Mouse (Mus musculus): ENCODE results near the gene Ube2v1. TPM values are rescaled to one million over a fixed set of nuclear protein-coding genes. Genes with fewer than 3 reads are reported as not detected.

Gene Ube2v1
- polyA plus RNA-seq, 1 experiment from 2014 or later: 340 TPM

DNA sequence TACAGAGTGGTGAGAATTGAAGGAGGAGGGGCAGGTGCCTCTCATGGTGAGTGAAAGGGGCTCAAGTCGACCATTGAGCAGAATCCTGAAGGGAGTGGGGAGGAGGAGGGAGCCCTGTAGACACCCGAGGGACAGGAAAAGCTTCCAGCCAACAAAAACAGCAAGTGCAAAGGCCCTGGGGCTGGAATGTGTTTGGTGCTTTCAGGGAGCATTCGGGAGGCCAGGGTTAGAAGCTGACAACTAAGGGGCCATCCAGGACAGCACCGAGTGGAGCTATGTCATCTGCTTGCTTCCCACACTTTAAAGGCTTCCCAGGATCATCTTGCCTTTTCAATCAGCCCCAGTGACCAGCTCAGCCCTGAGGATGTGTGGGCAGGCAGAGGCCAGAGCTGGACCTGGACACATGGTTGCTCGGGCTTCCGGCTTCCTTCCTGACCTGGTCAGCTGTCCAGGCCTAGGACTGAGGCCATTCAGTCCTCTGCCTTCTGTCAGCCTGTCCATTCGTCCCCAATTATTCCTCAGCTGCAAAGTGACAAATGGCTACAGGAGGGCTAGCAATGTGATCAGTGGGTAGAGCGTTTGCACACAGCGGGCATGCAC lies 54.6 kb downstream of the Ube2v1 start:
- H3K9ac ChIP-seq: no peak overlapping the region
- ATAC-seq (ENCODE audit: low read depth): no peak
- H3K36me3 ChIP-seq: no peaks in the 10 kb centered on the region
- 63% methylated on average over 9 of the region's 9 CpGs for WGBS
- H3K4me1 ChIP-seq (replicated peaks): no peaks in the 10 kb centered on the region; the same call in 1 of the 2 replicates
- no peaks in the 10 kb centered on the region for H3K9me3 ChIP-seq
- no peaks in the 10 kb centered on the region for H3K27me3 ChIP-seq
- no peak overlapping the region for H3K27ac ChIP-seq (replicated peaks)
- no peak overlapping the region for H3K4me2 ChIP-seq
- no peak overlapping the region for H3K4me3 ChIP-seq

GRCm38 (mm10) chr2:167576121-167576620 lies 55.7 kb downstream of the Ube2v1 start:
- no peak overlapping the region for H3K27ac ChIP-seq (replicated peaks)
- no peaks in the 10 kb centered on the region for H3K27me3 ChIP-seq
- H3K9me3 ChIP-seq: no peaks in the 10 kb centered on the region
- WGBS: 85% methylated on average over 8 of the region's 8 CpGs
- ATAC-seq (ENCODE audit: low read depth): no peak
- no peaks in the 10 kb centered on the region; the same call in 1 of the 2 replicates for H3K4me1 ChIP-seq (replicated peaks)
- H3K9ac ChIP-seq: no peak overlapping the region
- no peak overlapping the region for H3K4me2 ChIP-seq
- no peaks in the 10 kb centered on the region for H3K36me3 ChIP-seq
- no peak overlapping the region for H3K4me3 ChIP-seq

DNA sequence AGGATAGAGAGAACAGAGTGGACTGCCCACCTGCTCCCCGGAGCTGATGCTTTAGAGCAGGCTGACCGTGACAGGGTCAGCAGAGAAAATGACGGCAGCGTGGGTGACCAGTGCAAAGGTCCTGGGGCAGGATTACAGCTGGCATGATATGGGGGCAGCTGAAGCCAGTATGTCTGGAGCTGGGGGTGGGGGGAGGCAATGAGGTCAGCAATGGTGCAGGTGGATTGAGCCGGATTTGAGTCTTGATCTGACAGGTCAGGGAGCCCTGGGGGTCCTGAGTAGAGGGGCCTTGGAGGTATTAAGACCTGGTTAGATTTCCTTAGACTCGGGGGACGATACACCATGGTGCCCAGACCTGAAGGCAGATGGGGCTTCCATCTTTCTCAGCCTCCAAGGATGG lies 56.3 kb downstream of the Ube2v1 start:
- Histone ChIP-seq H3K4me2 (no peak overlapping the region), H3K4me3 (no peak overlapping the region), H3K36me3 (no peaks in the 10 kb centered on the region), H3K27me3 (no peaks in the 10 kb centered on the region), H3K27ac (replicated peaks) (no peak overlapping the region), H3K9ac (no peak overlapping the region), H3K4me1 (replicated peaks) (no peaks in the 10 kb centered on the region; the same call in 1 of the 2 replicates), H3K9me3 (no peaks in the 10 kb centered on the region)
- WGBS: 93% methylated on average over 7 of the region's 7 CpGs
- ATAC-seq (ENCODE audit: low read depth): no peak

- H3K27me3 ChIP-seq: no peaks in the 10 kb centered on the region
- ATAC-seq (ENCODE audit: low read depth): no peak
- WGBS: 69% methylated on average over 9 of the region's 9 CpGs
Observed at GRCm38 (mm10) chr2:167574814-167575213, 57.1 kb downstream of the Ube2v1 start.

GRCm38 (mm10) chr2:167571442-167572220 lies 60.3 kb downstream of the Ube2v1 start:
- Histone ChIP-seq H3K27ac (replicated peaks) (no peak overlapping the region), H3K27me3 (no peaks in the 10 kb centered on the region), H3K4me3 (no peak overlapping the region), H3K36me3 (no peaks in the 10 kb centered on the region), H3K9me3 (no peaks in the 10 kb centered on the region), H3K9ac (no peak overlapping the region), H3K4me2 (no peak overlapping the region), H3K4me1 (replicated peaks) (no peaks in the 10 kb centered on the region; the same call in 1 of the 2 replicates)
- ATAC-seq (ENCODE audit: low read depth): no peak
- WGBS: 82% methylated on average over 18 of the region's 18 CpGs

More at GRCm38 (mm10) chr2:167574814-167575213, 57.1 kb downstream of the Ube2v1 start:
- no peak overlapping the region for H3K27ac ChIP-seq (replicated peaks)
- H3K4me2 ChIP-seq: no peak overlapping the region
- no peaks in the 10 kb centered on the region for H3K36me3 ChIP-seq
- H3K9me3 ChIP-seq: no peaks in the 10 kb centered on the region
- H3K4me3 ChIP-seq: no peak overlapping the region
- H3K9ac ChIP-seq: no peak overlapping the region
- no peaks in the 10 kb centered on the region; the same call in none of the 2 replicates for H3K4me1 ChIP-seq (replicated peaks)

- WGBS: 89% methylated on average over 6 of the region's 6 CpGs
- no peak for ATAC-seq (ENCODE audit: low read depth)
- no peaks in the 10 kb centered on the region for H3K9me3 ChIP-seq
- H3K27ac ChIP-seq (replicated peaks): no peak overlapping the region
- H3K9ac ChIP-seq: no peak overlapping the region
- H3K27me3 ChIP-seq: no peaks in the 10 kb centered on the region
- no peaks in the 10 kb centered on the region for H3K36me3 ChIP-seq
- H3K4me1 ChIP-seq (replicated peaks): peaks cover 3% of the 10 kb centered on the region
- no peak overlapping the region for H3K4me2 ChIP-seq
- H3K4me3 ChIP-seq: no peak overlapping the region
Observed at GRCm38 (mm10) chr2:167570815-167571214, 61.1 kb downstream of the Ube2v1 start.

DNA sequence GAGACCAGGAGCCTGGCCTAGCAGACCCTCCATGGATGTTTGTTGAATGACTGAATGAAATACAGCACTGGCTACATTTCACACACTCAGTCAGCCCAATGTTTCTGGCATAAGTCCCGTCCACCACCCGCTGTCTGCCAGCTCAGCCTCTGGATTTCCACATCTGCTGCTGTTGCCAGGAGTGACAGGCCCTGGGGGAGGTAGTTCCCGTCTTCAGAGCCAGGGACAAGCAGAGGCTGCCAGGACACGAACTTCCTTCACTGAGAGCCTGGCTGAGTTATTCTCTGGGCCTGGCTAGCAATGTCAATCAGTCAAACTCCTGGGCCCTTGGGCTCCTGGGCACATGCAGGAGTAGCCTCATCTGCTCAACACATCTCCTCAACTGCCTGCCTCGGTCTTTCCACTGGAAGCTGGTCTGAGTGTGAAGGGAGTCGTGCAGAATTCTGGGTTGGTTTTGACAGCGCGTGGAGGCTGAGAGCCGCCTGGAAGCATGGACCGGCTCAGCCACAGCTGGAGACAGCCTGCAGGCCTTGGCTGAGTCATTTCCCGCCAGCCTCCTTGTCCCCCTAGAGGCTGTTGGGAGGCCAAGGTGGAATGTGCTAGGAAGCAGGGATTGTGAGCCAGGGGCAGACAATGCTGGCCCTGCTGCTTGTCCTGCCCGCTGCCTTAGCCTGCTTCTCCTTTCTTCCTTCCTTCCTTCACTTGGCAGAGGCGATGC lies 61.8 kb downstream of the Ube2v1 start:
- no peaks in the 10 kb centered on the region for H3K36me3 ChIP-seq
- H3K4me3 ChIP-seq: no peak overlapping the region
- H3K27me3 ChIP-seq: no peaks in the 10 kb centered on the region
- H3K4me2 ChIP-seq: no peak overlapping the region
- WGBS: 64% methylated on average over 13 of the region's 13 CpGs
- H3K4me1 ChIP-seq (replicated peaks): peaks cover 8% of the 10 kb centered on the region
- no peak overlapping the region for H3K9ac ChIP-seq
- H3K9me3 ChIP-seq: no peaks in the 10 kb centered on the region
- ATAC-seq (ENCODE audit: low read depth): no peak
- peak overlapping the region; percentile 4; the same call in 1 of the 2 replicates for H3K27ac ChIP-seq (replicated peaks)

GRCm38 (mm10) chr2:167568112-167568511 lies 63.8 kb downstream of the Ube2v1 start:
- WGBS: 89% methylated on average over 9 of the region's 9 CpGs
- H3K36me3 ChIP-seq: no peaks in the 10 kb centered on the region

GRCm38 (mm10) chr2:167565682-167566081 lies 66.2 kb downstream of the Ube2v1 start:
- ATAC-seq (ENCODE audit: low read depth): 0 out of 2 replicates have a peak, but pooled peaks have one; percentile 25

More at GRCm38 (mm10) chr2:167568112-167568511, 63.8 kb downstream of the Ube2v1 start:
- H3K27me3 ChIP-seq: no peaks in the 10 kb centered on the region
- ATAC-seq (ENCODE audit: low read depth): no peak
- H3K9me3 ChIP-seq: no peaks in the 10 kb centered on the region
- H3K4me1 ChIP-seq (replicated peaks): peaks cover 26% of the 10 kb centered on the region
- no peak overlapping the region for H3K9ac ChIP-seq
- no peak overlapping the region for H3K27ac ChIP-seq (replicated peaks)
- H3K4me3 ChIP-seq: no peak overlapping the region
- no peak overlapping the region for H3K4me2 ChIP-seq

GRCm38 (mm10) chr2:167565312-167565656 lies 66.6 kb downstream of the Ube2v1 start:
- H3K27ac ChIP-seq (replicated peaks): peak overlapping the region; percentile 46; the same call in 1 of the 2 replicates
- H3K4me2 ChIP-seq: peak overlapping the region; percentile 37; the same call in 1 of the 2 replicates
- H3K4me3 ChIP-seq: no peak overlapping the region
- ATAC-seq (ENCODE audit: low read depth): no peak
- H3K36me3 ChIP-seq: no peaks in the 10 kb centered on the region
- no peaks in the 10 kb centered on the region for H3K9me3 ChIP-seq
- 86% methylated on average over 3 of the region's 3 CpGs for WGBS
- peak overlapping the region; percentile 46; the same call in 1 of the 2 replicates for H3K9ac ChIP-seq
- peaks cover 37% of the 10 kb centered on the region for H3K4me1 ChIP-seq (replicated peaks)
- peaks cover 4% of the 10 kb centered on the region for H3K27me3 ChIP-seq

More at GRCm38 (mm10) chr2:167565682-167566081, 66.2 kb downstream of the Ube2v1 start:
- no peaks in the 10 kb centered on the region for H3K36me3 ChIP-seq
- 19% methylated on average over 19 of the region's 19 CpGs for WGBS
- H3K4me1 ChIP-seq (replicated peaks): peaks cover 33% of the 10 kb centered on the region
- no peak overlapping the region for H3K4me3 ChIP-seq
- H3K4me2 ChIP-seq: peak overlapping the region; percentile 37
- H3K9me3 ChIP-seq: no peaks in the 10 kb centered on the region
- peak overlapping the region; percentile 46; the same call in 1 of the 2 replicates for H3K27ac ChIP-seq (replicated peaks)
- peak overlapping the region; percentile 46; the same call in 1 of the 2 replicates for H3K9ac ChIP-seq
- H3K27me3 ChIP-seq: 0 out of 2 replicates have a peak, but pooled peaks cover under 1% of the 10 kb centered on the region

DNA sequence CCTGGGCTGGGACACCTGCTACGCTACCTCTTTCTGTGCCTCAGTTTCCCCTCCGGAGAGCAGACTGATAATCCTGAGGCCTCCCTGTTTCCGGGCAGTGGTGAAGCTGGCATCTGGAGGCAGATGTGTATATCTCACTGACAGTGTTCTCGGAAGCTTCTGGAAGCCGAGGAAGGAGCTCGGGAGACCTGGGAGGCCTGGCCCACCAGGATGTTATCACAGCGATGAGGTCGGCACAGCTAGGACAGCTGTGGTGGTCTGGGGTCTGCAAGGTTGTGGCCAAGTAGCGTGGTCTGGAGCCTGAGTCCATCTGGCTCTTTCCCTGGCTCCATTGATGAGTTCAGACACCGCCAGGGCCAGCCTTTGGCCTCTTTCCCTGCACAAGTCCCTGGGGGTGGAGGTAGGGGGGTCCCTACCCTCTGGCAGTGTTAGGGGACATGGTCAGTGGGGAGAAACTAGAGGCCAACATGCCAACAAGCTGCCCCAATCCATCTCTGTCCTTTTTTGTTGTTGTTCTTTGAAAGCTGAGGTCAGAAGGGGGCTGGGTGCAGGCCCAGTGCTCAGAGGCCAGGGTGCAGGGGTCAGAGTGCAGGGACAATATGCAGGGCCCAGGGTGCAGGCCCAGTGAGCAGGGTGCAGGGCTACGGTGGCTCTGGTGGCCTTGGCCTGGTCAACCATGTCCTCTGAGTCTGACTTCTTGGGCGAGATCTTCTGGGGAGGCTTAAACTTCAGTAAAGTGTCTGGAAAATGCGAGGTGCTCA lies 67.2 kb downstream of the Ube2v1 start:
- H3K4me3 ChIP-seq: no peak overlapping the region
- 81% methylated on average over 13 of the region's 13 CpGs for WGBS
- no peak overlapping the region for H3K4me2 ChIP-seq
- no peak overlapping the region for H3K9ac ChIP-seq
- peaks cover 42% of the 10 kb centered on the region for H3K4me1 ChIP-seq (replicated peaks)
- H3K36me3 ChIP-seq: no peaks in the 10 kb centered on the region
- peaks cover 10% of the 10 kb centered on the region for H3K27me3 ChIP-seq
- ATAC-seq (ENCODE audit: low read depth): no peak
- no peak overlapping the region for H3K27ac ChIP-seq (replicated peaks)
- H3K9me3 ChIP-seq: no peaks in the 10 kb centered on the region
